Mouse (Mus musculus) heart, postnatal 25 days (tissue): ENCODE results near the gene Idnk. TPM values are rescaled to one million over a fixed set of nuclear protein-coding genes. Genes with fewer than 3 reads are reported as not detected.
"Not testable (repeated sequence)": the region's sequence is repeated elsewhere in the genome, so short reads cannot be mapped to it uniquely, and the experiment has no call there.

Experiments used
- DNase-seq: peaks from one replicate; pipeline ENCODE4 v3.0.0; 2022; ENCODE audit warnings: low spot score
- intact Hi-C: fragments of 180-260 bp; cut with DNase I; formaldehyde crosslinking; loops from one replicate; pipeline ENCODE4 v1.15.1; 2025
- total RNA-seq, 2 experiments: library from RNA; stranded (reverse); gene quantifications; 2 replicates each; pipeline ENCODE4 v1.2.3; 2021

Idnk gene
- total RNA-seq, 2 experiments from 2014 or later: 23.2 to 24.3 TPM

DNA sequence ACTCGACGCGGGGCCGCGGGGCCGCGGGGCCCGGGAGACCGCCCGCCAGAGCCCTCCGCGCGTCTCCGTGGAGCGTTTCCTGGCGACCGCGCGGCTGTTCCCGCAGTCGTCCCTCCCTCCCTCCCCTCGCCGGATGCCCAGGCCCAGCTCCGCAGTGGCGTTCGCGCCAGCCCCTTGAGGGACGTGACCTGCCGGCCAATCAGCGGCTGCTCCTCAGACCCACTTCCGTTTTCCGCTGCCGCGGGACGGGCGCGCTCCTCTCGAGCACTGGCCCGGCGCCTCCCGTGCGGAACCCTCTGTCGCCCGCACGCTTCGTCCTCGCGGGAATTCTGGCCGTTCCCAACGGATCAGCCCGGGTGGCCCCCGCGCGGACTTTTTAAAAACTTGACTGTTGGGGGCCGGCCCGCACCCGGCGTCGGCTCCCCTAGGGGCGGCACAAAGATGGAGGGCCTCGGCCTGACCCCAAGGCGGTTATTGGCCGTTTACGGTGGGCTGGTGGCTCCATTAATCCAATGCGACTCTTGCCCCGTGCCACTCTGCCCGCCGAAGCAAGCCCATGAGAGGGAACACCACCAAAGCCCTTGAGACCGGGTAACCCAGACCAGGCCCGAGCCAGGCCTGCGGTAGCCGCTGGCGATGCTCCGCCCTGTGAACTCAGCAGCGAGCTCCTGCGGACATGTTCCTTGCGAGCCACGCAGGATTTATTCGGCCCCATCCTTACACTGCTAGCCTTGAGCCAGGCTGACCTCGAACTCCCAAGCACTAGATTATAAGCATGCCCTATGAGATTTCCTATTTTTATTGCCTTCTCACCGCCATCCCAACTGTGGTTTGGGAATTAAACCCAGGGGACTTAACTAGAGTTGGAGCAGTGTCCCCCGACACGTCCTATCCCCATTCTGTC, 28.4 kb upstream of the Idnk start:
- DNase-seq: peak; percentile 95
- intact Hi-C loops: loop anchor here (5.0 to 10.0 kb wide), 2 partner anchors 88 to 256 kb away; partner anchors contain the start of genes 2210016F16Rik and Ubqln1

DNA sequence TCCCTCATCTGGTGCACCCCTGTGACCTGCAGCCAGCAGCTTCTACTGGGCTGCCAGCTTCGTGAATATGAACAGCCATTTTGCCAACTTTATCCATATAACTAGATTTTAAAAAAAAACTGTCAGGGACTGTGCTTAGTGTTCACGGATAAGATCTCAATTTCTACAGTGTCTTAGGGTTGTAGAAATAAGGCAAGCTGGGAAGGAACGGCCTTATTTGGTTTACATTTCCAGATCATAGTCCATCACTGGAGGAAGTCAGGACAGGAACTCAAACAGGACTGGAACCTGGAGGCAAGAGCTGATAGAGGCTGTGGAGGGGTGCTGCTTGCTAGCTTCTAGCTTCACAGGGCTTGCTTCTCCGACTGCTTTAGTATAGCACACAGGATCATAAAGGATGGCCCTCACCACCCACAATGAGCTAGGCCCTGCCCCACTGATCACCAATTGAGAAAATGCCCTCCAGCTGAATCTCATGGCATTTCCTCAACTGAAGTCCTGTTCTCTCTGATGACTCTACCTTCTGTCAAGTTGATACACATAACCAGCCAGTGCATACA, 27.7 kb upstream of the Idnk start:
- no peak for DNase-seq
- intact Hi-C loops: loop anchor here (5.0 to 10.0 kb wide), 2 partner anchors 88 to 255 kb away; partner anchors contain the start of genes 2210016F16Rik and Ubqln1

DNA sequence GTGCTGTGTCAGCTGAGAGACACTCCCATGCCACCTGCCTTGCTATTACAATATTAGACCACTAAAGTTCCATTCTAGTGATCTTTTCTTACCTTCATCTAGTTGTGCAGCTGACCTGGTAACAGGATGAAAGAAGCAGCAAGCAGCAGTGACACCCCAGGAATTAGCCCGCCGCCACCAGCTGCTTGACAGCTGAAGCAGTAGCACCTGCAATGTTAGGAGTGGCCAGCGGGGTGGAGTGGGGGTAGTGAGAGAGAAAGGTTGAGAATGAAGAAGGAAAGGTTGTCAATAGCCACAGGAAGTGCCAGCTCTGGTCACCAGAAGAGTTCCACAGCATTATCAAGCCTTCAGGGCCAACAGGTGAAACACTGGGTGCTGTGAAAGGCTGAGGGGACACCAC, 25.8 kb upstream of the Idnk start:
- no peak for DNase-seq
- intact Hi-C loops: no loop called here

DNA sequence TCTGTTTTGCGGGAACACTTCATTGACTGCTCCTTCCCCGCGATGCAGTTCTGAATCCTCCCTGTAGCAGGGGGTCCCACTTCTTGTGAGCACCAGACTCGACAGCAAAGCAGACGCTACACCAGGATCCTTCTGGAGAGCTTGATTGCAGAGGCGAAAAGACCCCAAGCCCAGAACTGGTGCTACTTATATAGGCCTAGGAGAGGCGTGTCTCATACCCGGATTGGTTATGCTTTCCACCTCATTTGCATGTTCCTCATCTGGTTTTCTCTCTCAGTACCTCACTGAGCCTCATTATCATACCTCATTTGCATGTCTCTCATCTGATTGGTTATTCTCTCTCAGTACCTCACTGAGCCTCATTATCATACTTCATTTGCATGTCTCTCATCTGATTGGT, 10.8 kb upstream of the Idnk start:
- intact Hi-C loops: not testable (repeated sequence)

DNA sequence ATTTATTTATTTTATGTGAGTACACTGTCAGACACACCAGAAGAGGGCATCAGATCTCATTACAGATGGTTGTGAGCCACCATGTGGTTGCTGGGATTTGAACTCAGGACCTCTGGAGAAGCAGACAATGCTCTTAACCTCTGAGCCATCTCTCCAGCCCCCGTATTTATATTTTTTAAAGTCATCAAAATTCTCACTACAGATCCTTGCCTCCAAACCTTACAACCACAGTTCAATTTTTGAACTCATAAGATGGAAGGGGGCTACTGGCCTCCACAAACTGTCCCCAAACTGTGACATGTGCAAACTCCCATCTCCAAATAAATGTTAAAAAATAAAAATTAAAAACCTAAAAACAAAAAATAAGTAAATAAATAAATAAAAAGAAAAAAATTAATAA, 9.7 kb upstream of the Idnk start:
- no peak for DNase-seq
- intact Hi-C loops: no loop called here

More for the DNA sequence above, 10.8 kb upstream of the Idnk start:
- not testable (repeated sequence) for DNase-seq

DNA sequence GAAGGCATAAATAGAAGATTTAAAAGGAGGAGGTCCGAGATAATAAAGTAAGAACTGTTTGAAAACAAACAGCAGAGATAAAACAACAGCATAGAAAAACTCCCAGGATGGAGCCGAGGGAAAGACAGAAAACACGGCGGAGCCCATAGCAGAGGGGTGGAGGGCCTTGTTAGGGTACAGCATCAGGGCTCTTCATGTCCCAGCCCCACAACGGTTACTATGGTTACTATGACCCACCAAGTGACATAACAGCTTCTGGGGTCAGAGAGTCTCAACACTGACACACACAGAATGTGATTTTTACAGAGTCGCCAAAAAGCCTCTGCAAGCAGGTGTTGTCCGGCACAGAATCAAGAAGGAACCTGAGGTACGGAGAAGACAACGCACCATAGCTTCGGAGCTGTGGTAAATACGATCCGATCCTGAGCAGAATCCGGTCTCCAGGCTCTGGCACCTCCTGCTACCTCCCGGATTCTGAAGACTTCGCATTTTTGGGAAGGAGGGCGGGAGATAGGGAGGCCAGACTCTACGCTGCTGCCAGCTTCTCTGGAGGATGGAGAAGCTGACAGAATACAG, 9.1 kb upstream of the Idnk start:
- intact Hi-C loops: no loop called here
- DNase-seq: peak; percentile 10

DNA sequence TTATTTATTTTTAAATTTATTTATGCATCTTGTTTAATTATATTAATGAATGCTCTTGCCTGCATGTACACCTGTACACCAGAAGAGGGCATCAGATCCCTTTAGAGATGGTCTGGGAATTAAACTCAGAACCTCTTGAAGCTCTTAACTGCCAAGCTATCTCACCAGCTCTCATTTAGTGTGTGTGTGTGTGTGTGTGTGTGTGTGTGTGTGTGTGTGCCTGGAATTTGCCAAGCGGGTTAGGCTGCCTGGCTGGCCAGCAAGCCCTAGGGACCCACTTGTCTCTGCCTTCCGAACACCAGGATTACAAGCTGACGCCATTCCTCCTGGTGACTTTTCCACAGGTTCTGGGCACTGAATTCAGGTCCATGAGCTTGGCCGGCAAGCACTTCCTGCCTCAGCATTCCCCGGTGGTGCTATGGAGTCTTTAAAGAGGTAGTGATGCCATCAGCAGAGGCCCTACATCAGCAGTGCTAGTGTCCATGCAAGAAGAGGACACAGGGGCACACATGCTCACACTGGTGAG, 8.4 kb upstream of the Idnk start:
- no peak for DNase-seq
- intact Hi-C loops: no loop called here

GRCm38 (mm10) chr13:58149629-58150028, 7.8 kb upstream of the Idnk start:
- no peak for DNase-seq
- intact Hi-C loops: no loop called here

- intact Hi-C loops: no loop called here
- no peak for DNase-seq
Observed at GRCm38 (mm10) chr13:58150442-58150841, 7.0 kb upstream of the Idnk start.

DNA sequence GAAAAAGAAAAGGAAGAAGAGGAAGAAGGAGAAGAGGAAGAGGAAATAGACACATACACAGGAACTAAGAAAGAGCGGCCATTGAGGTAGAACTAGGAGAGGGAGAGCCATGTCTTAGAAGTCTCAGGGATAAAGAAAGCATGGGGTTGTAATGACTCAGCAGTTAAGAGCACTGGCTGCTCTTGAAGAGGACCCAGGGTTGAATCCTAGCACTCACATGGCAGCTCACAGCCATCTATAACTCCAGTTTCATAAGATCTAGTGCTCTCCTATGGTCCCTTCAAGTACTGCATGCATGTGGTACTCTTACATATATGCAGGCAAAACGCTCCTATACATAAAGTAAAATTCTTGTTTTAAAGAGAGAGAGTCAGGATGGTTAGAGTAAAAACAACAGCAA, 1.4 kb upstream of the Idnk start:
- intact Hi-C loops: loop anchor here (5.0 kb wide), 2 partner anchors 61 to 431 kb away; partner anchors contain the start of gene Ubqln1
- DNase-seq: no peak

DNA sequence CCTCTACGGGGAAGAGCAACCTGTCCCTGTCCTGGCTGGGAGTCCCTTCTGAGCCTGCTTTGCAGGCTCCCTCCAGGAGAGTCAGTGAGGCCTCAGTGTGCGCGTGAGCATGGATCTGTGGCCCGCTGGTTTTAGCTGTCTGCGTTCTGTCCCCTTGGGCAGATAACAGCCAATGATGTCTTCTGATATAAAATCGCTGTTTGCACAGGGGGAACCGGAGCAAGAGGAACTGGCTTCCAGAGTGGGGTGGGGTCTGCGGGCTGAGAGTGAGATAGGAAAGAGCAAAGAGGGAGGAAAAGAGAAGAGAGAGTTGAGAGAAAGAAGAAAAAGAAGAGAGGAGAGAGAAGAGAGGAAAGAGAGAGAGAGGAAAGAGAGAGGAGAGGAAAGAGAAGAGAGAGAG, 413 bp upstream of the Idnk start:
- intact Hi-C loops: loop anchor here (5.0 kb wide), 2 partner anchors 60 to 430 kb away; partner anchors contain the start of gene Ubqln1
- DNase-seq: no peak

GRCm38 (mm10) chr13:58158099-58158912, 857 bp downstream of the Idnk start:
- DNase-seq: peak; percentile 60
- intact Hi-C loops: loop anchor here (2.0 to 5.0 kb wide), 4 partner anchors 59 to 429 kb away; partner anchors contain the start of gene Ubqln1

GRCm38 (mm10) chr13:58160761-58161160, 3.3 kb downstream of the Idnk start:
- DNase-seq: no peak
- intact Hi-C loops: no loop called here

DNA sequence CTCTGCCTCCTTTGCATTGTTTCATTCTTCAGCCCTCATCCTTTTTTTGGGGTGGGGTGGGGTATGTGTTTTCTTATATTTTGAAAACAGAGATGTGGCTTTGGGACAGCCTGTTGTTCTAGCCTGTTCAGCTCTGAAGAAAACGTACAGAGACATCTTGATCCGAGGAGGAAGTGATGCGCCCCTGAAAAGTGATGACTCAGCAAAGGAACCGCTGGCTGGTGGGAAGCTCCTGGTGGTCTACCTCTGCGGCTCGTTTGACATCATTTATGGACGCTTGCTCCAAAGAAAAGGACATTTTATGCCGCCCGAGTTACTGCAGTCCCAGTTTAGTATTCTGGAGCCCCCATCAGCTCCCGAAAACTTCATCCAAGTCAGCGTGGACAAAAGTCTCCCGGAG, 5.9 kb downstream of the Idnk start:
- no peak for DNase-seq
- intact Hi-C loops: no loop called here

- intact Hi-C loops: loop anchor here (5.0 kb wide), 1 partner anchor 34 kb away; no protein-coding TSS in a partner anchor
- no peak for DNase-seq
Observed at GRCm38 (mm10) chr13:58168119-58168518, 10.7 kb downstream of the Idnk start.

- intact Hi-C loops: no loop called here
- no peak for DNase-seq
Observed at GRCm38 (mm10) chr13:58176105-58176504, 18.7 kb downstream of the Idnk start.

GRCm38 (mm10) chr13:58177511-58178208, 20.2 kb downstream of the Idnk start:
- intact Hi-C loops: no loop called here

GRCm38 (mm10) chr13:58181607-58182551, 24.4 kb downstream of the Idnk start:
- intact Hi-C loops: no loop called here
- DNase-seq: no peak

More at GRCm38 (mm10) chr13:58177511-58178208, 20.2 kb downstream of the Idnk start:
- DNase-seq: peak; percentile 100
